Mouse (Mus musculus) hindbrain, postnatal 0 days (tissue): Measurements from ENCODE around the gene Adam15. TPM values are rescaled to one million over a fixed set of nuclear protein-coding genes. Genes with fewer than 3 reads are reported as not detected.
A peak's percentile ranks its signal among the peaks of the same experiment; 100 is the strongest.

Source experiments
- ATAC-seq: fragments of 200-750 bp; cut with Nextera tagmentation; 2 replicates; pipeline ENCODE4 v1.8.0; 2017; ENCODE audit warnings: mild to moderate bottlenecking, moderate TSS enrichment, moderate library complexity
- DNase-seq: peaks from one replicate; pipeline ENCODE4 v3.0.0-alpha.2; 2015; ENCODE audit warnings: low spot score
- H3K27ac ChIP-seq: fragments of 300-500 bp; sonication (generic); 2 replicates; pipeline ENCODE4 v1.5.1; 2014; ENCODE audit warnings: mild to moderate bottlenecking
- H3K27me3 ChIP-seq: fragments of 300-500 bp; sonication (generic); 2 replicates; pipeline ENCODE4 v1.6.1; 2014; ENCODE audit warnings: low read length, mixed read lengths; ENCODE audit not compliant: insufficient read depth
- H3K36me3 ChIP-seq: fragments of 300-500 bp; sonication (generic); 2 replicates; pipeline ENCODE4 v1.6.1; 2014; ENCODE audit warnings: low read length, mixed read lengths; ENCODE audit not compliant: insufficient read depth
- H3K4me1 ChIP-seq: fragments of 300-500 bp; sonication (generic); 2 replicates; pipeline ENCODE4 v1.6.1; 2014; ENCODE audit warnings: antibody characterized with exemption, low read length, mixed read lengths; ENCODE audit not compliant: insufficient read depth
- H3K4me2 ChIP-seq: fragments of 300-500 bp; sonication (generic); 2 replicates; pipeline ENCODE4 v1.6.1; 2014; ENCODE audit warnings: low read depth, mild to moderate bottlenecking, low read length, moderate library complexity, mixed read lengths
- H3K4me3 ChIP-seq: fragments of 300-500 bp; sonication (generic); 2 replicates; pipeline ENCODE4 v1.5.1; 2014; ENCODE audit warnings: low read length
- H3K9ac ChIP-seq: fragments of 300-500 bp; sonication (generic); replicated peaks from 2 replicates; pipeline ENCODE4 v1.6.1; 2014; ENCODE audit warnings: mild to moderate bottlenecking, low read length, moderate library complexity, mixed read lengths
- H3K9me3 ChIP-seq: fragments of 300-500 bp; sonication (generic); 2 replicates; pipeline ENCODE4 v1.6.1; 2016; ENCODE audit warnings: low read length, mixed read lengths
- CTCF ChIP-seq: IDR thresholded peaks from 2 replicates; pipeline ENCODE4 v1.5.1; 2016; ENCODE audit warnings: antibody characterized with exemption, control low read depth, low read depth
- WGBS: fragments of 180-500 bp; shearing (Covaris S2); extraction: QIAGEN DNeasy Blood & Tissue Kit; methylation state at CpG from one replicate; pipeline ENCODE4 v1.1.7; 2014; 5-methylcytosine and 5-hydroxymethylcytosine counted together
- polyA plus RNA-seq: library from polyadenylated mRNA; unstranded; fragments of >200 nt; fragmentation: Nextera tagmentation; extraction: Ambion mirVana; gene quantifications from 2 replicates; pipeline ENCODE4 v1.2.1, GENCODE M21; 2015
- total RNA-seq: library from RNA; depleted of rRNA; stranded (reverse); fragments of >200 nt; gene quantifications from 2 replicates; pipeline ENCODE4 v1.2.3, GENCODE M21; 2014

Adam15 gene
- total and polyA plus RNA-seq, 2 experiments from 2014 or later = 73.2 to 94.4 TPM

GRCm38 (mm10) chr3:89393605-89394004 is 43.8 kb upstream of the Adam15 start:
- TF ChIP-seq CTCF = no peak
- Histone ChIP-seq H3K4me2 (peak overlapping the region; percentile 100), H3K36me3 (no peaks in the 10 kb centered on the region), H3K4me1 (peaks cover 41% of the 10 kb centered on the region), H3K27me3 (no peaks in the 10 kb centered on the region), H3K27ac (peak overlapping the region; percentile 77; the same call in 1 of the 2 replicates), H3K9ac (peak overlapping the region; percentile 47), H3K9me3 (no peaks in the 10 kb centered on the region), H3K4me3 (peak overlapping the region; percentile 48)
- 0% methylated on average over 15 of the region's 15 CpGs for WGBS
- DNase-seq = peak; percentile 96
- ATAC-seq = peak; percentile 95

GRCm38 (mm10) chr3:89392871-89393311 is 43.1 kb upstream of the Adam15 start:
- Histone ChIP-seq H3K27me3 (no peaks in the 10 kb centered on the region), H3K4me3 (peak overlapping the region; percentile 48), H3K4me1 (peaks cover 41% of the 10 kb centered on the region), H3K27ac (peak overlapping the region; percentile 58; the same call in 1 of the 2 replicates), H3K9me3 (no peaks in the 10 kb centered on the region), H3K36me3 (no peaks in the 10 kb centered on the region), H3K4me2 (peak overlapping the region; percentile 100), H3K9ac (peak overlapping the region; percentile 37; the same call in 1 of the 2 replicates)
- no peak for ATAC-seq
- 0% methylated on average over 20 of the region's 24 CpGs for WGBS
- TF ChIP-seq CTCF = no peak
- DNase-seq = no peak

GRCm38 (mm10) chr3:89391663-89392511 is 42.1 kb upstream of the Adam15 start:
- no peaks in the 10 kb centered on the region for H3K36me3 ChIP-seq
- H3K4me3 ChIP-seq = peak overlapping the region; percentile 48
- peak overlapping the region; percentile 63 for H3K9ac ChIP-seq
- no peak for TF ChIP-seq CTCF
- peak overlapping the region; percentile 58; the same call in 1 of the 2 replicates for H3K27ac ChIP-seq
- no peak for ATAC-seq
- H3K9me3 ChIP-seq = no peaks in the 10 kb centered on the region
- whole genome bisulfite sequencing = under 1% methylated on average over 53 of the region's 56 CpGs
- DNase-seq = peak; percentile 55
- no peaks in the 10 kb centered on the region for H3K27me3 ChIP-seq
- peaks cover 41% of the 10 kb centered on the region for H3K4me1 ChIP-seq
- peak overlapping the region; percentile 100 for H3K4me2 ChIP-seq

- ATAC-seq (no peak), DNase-seq (no peak)
- 9% methylated on average over 19 of the region's 19 CpGs for WGBS
- Histone ChIP-seq H3K9ac (peak overlapping the region; percentile 63; the same call in 1 of the 2 replicates), H3K4me3 (peak overlapping the region; percentile 48), H3K27ac (0 out of 2 replicates have a peak overlapping the region, but pooled peaks have one; percentile 58), H3K4me1 (peaks cover 37% of the 10 kb centered on the region), H3K36me3 (no peaks in the 10 kb centered on the region), H3K27me3 (no peaks in the 10 kb centered on the region), H3K4me2 (peak overlapping the region; percentile 100), H3K9me3 (no peaks in the 10 kb centered on the region)
- TF ChIP-seq CTCF = no peak
Observed at GRCm38 (mm10) chr3:89390699-89391662, 41.2 kb upstream of the Adam15 start.

GRCm38 (mm10) chr3:89390111-89390515 is 40.3 kb upstream of the Adam15 start:
- WGBS = 17% methylated on average over 5 of the region's 5 CpGs
- Histone ChIP-seq H3K4me2 (no peak overlapping the region), H3K9ac (no peak overlapping the region), H3K27ac (no peak overlapping the region), H3K4me1 (peaks cover 28% of the 10 kb centered on the region), H3K9me3 (no peaks in the 10 kb centered on the region), H3K36me3 (no peaks in the 10 kb centered on the region), H3K4me3 (no peak overlapping the region), H3K27me3 (no peaks in the 10 kb centered on the region)
- DNase-seq (peak; percentile 51), ATAC-seq (no peak)
- no peak for TF ChIP-seq CTCF
